Mouse (Mus musculus): ENCODE results near the gene Tiam2.

Tiam2 gene

DNA sequence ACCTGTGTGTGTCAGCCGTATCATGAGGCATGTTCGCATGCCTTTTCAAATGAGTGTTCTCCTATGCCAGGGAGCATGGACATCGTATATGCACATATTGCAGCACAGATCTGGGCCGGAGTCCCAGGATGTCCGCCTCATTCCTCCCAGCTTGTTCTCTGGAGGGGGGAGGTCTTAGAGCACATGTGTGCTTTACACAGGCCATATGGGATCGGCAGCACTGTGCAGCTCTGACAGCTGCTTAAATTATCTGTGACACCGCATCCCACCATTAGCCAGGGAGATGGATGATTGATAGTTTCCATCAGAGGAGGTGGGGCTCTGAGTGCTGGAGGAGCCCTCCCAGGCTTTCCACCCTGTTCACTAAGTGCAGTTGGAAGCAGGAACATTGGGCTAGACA is 12.4 kb downstream of the Tiam2 start:
- in situ Hi-C loops (cut with MboI, MseI) = no loop called here

DNA sequence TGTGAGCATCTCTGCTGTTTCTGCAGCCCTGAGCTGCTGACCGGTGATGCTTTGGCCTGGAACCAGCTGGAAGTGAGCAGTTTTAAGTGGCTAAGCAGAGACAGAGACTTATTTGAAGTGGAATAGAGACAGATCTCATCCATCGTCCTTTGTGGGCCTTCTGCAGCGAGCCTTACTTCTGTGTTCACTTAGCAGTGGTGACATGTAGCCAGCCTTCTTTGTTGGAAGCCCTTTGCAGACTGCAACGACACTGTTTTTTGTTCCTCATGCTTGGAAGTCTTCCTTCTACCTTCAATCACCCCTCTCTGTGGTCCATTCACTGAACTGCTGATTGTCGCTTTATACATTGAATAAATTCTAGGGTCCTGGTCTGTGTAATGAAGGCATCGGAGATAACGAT is 18.5 kb downstream of the Tiam2 start:
- in situ Hi-C loops (cut with MboI, MseI) = no loop called here

- in situ Hi-C loops (cut with MboI, MseI) = no loop called here
These were observed 19.0 kb downstream of the Tiam2 start for GRCm38 (mm10) chr17:3345276-3345885.

- in situ Hi-C loops (cut with MboI, MseI) = no loop called here
These were observed 21.4 kb downstream of the Tiam2 start for GRCm38 (mm10) chr17:3347800-3348199.

- in situ Hi-C loops (cut with MboI, MseI) = no loop called here
These were observed 23.0 kb downstream of the Tiam2 start for GRCm38 (mm10) chr17:3349331-3349730.

DNA sequence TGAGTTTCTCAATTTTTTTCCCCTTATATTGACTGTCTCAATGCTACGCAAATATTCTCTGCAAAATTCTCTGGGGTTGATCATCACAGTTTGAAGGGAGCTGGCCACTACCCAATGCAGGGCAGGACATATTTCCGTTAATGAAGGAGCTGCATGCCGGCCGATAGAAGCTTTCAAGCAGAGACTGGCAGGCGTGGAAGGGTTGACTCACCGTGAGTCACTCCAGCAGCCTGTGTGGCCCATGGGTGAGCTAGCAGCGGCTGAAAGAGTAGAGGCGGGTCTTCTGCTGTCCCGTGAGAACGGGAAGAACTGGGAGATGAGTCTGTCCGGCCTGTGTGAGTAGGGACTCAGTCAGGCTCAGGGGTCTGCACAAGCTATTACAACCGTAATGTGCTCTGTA is 23.6 kb downstream of the Tiam2 start:
- in situ Hi-C loops (cut with MboI, MseI) = loop anchor here (5.0 kb wide), 1 partner anchor 52 kb away; no protein-coding TSS in a partner anchor

- in situ Hi-C loops (cut with MboI, MseI) = loop anchor here (5.0 kb wide), 1 partner anchor 52 kb away; no protein-coding TSS in a partner anchor
These were observed 24.0 kb downstream of the Tiam2 start for GRCm38 (mm10) chr17:3350405-3350804.

GRCm38 (mm10) chr17:3351668-3352067 is 25.3 kb downstream of the Tiam2 start:
- in situ Hi-C loops (cut with MboI, MseI) = loop anchor here (5.0 kb wide), 1 partner anchor 51 kb away; no protein-coding TSS in a partner anchor

- in situ Hi-C loops (cut with MboI, MseI) = loop anchor here (5.0 kb wide), 1 partner anchor 49 kb away; no protein-coding TSS in a partner anchor
These were observed 26.8 kb downstream of the Tiam2 start for GRCm38 (mm10) chr17:3353141-3353540.

- in situ Hi-C loops (cut with MboI, MseI) = loop anchor here (5.0 kb wide), 1 partner anchor 47 kb away; no protein-coding TSS in a partner anchor
These were observed 28.5 kb downstream of the Tiam2 start for GRCm38 (mm10) chr17:3354856-3355255.

- in situ Hi-C loops (cut with MboI, MseI) = no loop called here
These were observed 30.4 kb downstream of the Tiam2 start for GRCm38 (mm10) chr17:3356633-3357365.

DNA sequence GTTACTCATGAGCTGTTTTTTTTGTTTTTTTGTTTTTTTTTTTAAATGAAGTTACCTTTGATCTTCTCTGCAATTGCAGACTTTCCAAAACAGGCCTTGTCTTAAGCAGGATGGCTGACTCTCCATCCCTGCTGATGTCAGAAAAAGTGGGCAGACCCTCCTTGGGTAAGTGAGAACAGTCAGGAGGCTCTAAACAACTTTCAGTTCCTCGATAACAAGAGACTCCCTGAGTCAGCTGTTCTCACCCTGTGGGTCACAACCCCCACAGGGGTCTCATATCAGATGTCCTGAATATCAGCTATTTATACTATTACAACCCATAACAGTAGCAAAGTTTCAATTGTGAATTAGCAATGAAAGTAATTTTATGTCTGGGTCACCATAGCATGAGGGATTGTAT is 33.9 kb downstream of the Tiam2 start:
- in situ Hi-C loops (cut with MboI, MseI) = no loop called here

DNA sequence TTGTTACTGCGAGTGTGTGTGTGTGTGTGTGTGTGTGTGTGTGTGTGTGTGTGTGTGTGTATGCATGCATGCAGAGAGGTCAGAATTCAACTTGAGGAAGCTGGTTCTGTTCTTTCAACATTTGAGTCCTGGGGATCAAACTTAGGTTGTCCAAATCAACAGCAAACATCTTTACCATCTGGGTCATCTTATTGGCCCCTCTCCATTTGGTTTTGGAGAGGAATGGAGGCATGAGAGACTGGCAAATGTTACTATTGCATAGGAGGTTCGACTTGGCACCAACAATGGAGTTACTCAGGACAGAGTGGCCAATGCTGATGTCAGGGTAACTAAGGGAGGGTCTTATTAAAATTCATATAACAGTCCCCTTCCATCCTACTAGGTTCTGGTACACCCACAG is 35.4 kb downstream of the Tiam2 start:
- in situ Hi-C loops (cut with MboI, MseI) = no loop called here

DNA sequence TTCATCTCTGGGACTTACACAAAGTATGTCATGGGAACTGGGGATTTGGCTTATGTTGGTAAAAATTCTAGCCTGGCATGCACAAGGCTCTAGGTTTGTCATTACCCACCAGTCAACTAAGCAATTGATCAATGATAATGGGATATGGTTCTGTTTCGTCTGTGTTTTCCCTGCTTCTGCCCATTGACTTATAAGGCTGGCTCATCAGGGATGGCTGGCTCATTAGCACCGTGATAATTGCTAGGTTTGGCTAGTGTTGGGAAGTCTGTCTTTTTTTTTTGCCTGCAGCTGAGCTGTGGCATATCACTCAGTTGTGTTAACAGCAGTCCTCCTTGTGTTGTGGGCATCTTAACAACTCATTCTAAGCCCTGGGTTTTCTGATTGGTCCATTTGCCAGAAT is 36.8 kb downstream of the Tiam2 start:
- in situ Hi-C loops (cut with MboI, MseI) = no loop called here

- in situ Hi-C loops (cut with MboI, MseI) = no loop called here
These were observed 40.4 kb downstream of the Tiam2 start for GRCm38 (mm10) chr17:3366741-3367140.

DNA sequence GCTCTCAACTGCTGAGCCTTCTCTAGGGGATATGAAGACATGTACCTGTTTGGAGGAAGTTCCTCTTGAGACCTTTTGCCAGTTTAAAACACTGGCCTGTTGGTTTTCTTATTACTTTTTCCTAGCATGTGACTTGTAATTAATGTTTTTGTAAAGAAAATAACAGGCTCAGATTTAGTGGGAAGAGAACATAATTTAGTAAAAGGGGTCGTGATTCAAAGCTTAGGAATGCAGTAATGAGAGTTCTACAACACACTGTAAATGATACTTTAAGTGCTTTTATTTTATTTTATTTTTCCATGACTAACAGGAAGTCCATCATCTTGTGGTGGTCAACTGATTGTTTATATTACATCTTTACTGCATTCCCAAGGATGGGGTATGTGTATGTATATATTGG is 42.0 kb downstream of the Tiam2 start:
- in situ Hi-C loops (cut with MboI, MseI) = no loop called here

DNA sequence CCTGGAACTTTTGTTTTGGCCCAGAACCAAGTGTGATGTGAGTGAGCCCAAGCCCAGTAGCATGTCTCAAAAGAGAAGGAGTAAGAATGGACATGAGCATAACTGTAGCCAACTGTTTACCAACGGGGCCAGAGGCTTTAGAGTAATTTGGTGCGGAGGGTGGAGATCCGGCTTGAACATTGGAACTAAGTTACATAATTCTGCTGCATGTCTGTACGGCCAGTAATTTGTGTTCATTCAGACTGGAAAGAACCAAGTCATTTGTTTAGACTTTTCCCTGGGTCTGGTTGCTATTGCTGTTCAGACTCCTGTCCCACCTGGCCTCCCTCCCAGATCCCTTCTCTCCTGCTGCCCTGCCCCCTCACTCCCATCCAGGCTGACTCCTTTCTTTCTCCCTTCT is 43.3 kb downstream of the Tiam2 start:
- in situ Hi-C loops (cut with MboI, MseI) = no loop called here

DNA sequence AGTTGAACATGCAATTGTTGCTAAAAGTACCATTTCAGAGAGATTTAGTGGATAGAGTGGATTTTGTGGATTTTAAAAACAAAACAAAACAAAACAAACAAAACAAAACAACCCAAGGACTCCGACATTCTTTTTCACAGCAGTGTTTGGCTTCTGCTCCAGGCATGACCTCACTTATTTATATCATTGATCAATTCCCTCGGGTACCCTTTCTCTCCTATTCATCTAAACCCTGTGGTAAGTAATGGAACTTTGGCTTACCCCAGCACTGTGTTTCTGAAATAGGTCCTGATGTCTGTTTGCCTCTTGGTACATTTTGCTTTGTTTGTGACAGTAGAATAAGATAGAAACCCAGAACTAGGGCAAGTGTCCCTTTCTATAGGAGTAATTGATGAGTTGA is 52.2 kb downstream of the Tiam2 start:
- in situ Hi-C loops (cut with MboI, MseI) = no loop called here

DNA sequence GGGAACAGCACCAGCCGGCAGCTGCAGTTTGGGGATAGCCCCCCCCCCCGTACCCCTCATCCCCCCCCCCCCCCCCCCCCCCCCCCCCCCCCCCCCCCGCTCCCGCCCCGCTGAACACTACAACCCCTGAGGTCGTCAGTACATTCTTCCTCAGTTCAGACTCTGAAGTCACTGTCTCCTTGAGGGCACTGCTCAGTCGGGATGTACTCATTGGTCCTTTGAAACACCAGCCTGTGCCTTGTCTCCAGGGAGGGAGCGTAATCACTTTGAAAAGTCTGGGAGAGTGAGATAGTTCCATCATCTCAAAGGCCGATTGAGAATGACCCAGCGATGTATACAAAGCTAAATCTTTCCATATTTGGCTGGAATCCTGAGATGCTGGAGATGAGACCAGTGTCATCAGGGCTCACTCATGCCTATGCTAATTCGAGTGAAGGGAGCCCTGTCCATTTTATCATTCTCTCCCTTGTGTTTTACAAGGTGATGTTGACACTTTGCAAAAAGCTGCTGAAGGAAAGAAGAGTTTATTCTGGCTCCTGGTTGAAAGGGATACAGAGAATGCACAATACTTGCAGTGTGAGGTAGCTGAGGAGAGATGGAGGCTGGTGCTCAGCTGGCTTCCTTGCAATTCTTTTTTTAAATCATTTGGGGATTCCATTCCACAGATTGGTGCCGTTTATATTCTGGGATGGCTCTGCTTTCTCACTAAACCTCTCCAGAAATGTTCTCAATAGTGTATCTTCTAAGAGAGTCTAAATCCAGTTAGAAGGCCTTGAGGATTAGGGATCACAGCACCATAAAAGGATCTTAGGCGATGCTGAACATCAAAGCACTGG is 53.6 kb downstream of the Tiam2 start:
- in situ Hi-C loops (cut with MboI, MseI) = no loop called here

DNA sequence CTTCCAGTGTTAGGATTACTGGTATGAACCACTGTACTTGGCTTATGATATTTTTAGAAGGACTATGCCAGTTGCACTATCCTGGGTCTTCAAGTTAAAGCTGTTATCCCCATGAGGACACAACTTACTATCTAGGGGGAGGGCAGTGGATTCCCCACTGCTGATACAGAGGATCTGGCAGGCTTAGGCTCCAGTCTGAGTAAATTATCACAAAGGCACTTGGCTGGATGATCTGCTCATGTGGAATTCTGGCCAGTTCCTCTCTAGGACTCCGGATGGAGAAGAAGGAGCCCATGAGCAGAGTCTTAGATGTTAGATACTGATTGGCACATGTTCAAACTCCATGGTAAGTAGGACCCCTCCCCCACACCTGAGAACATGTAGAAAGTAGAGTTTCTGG is 59.0 kb downstream of the Tiam2 start:
- in situ Hi-C loops (cut with MboI, MseI) = no loop called here

DNA sequence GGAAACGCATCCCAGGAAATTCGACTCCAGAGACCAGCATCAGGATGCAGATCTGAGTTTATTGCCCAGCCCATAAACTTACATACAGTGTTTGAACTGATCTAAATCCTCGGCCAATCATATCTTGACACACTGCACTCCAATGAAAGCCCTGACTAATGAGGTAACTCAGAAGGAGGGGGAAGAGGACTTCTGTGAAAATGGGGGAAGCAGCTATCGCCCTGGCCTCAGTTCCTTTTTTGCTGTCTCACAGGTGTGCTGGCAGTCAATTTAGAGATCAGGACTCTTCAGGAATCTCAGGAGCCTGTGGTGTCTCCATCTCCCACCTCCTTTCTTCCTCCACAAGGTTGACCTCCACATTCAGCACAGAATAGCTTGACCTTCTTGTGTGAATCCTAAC is 61.4 kb downstream of the Tiam2 start:
- in situ Hi-C loops (cut with MboI, MseI) = no loop called here

- in situ Hi-C loops (cut with MboI, MseI) = no loop called here
These were observed 63.4 kb downstream of the Tiam2 start for GRCm38 (mm10) chr17:3389741-3390140.
